Mouse (Mus musculus): ENCODE data around the gene Taf11. TPM values are rescaled to one million over a fixed set of nuclear protein-coding genes. Genes with fewer than 3 reads are reported as not detected.

Gene Taf11
- polyA plus RNA-seq, 1 experiment from 2014 or later, result 40.6 TPM

- H3K9ac ChIP-seq, result no peak overlapping the region
- peaks cover 6% of the 10 kb centered on the region for H3K36me3 ChIP-seq
- H3K9me3 ChIP-seq (replicated peaks), result no peaks in the 10 kb centered on the region
- H3K27ac ChIP-seq, result no peak overlapping the region
- H3K4me1 ChIP-seq, result peaks cover 24% of the 10 kb centered on the region
- ATAC-seq, result no peak
- 84% methylated on average over 4 of the region's 4 CpGs for WGBS (ENCODE audit: insufficient replicate concordance)
- no peak overlapping the region for H3K4me2 ChIP-seq
- no peaks in the 10 kb centered on the region for H3K27me3 ChIP-seq (replicated peaks)
- no peak overlapping the region for H3K4me3 ChIP-seq
Observed at GRCm38 (mm10) chr17:27866737-27867136, 42.9 kb downstream of the Taf11 start.

GRCm38 (mm10) chr17:27865461-27865860 is 44.2 kb downstream of the Taf11 start:
- Histone ChIP-seq H3K27me3 (replicated peaks) (no peaks in the 10 kb centered on the region), H3K4me1 (peaks cover 37% of the 10 kb centered on the region), H3K9ac (no peak overlapping the region), H3K4me3 (no peak overlapping the region), H3K9me3 (replicated peaks) (no peaks in the 10 kb centered on the region), H3K4me2 (no peak overlapping the region), H3K36me3 (peaks cover 6% of the 10 kb centered on the region), H3K27ac (no peak overlapping the region)
- no peak for ATAC-seq
- WGBS (ENCODE audit: insufficient replicate concordance), result 82% methylated on average over 2 of the region's 2 CpGs

- no peaks in the 10 kb centered on the region for H3K27me3 ChIP-seq (replicated peaks)
- 21% methylated on average over 2 of the region's 2 CpGs for WGBS (ENCODE audit: insufficient replicate concordance)
- H3K9ac ChIP-seq, result peak overlapping the region; percentile 94
- no peaks in the 10 kb centered on the region for H3K9me3 ChIP-seq (replicated peaks)
- peaks cover 4% of the 10 kb centered on the region for H3K36me3 ChIP-seq
- H3K27ac ChIP-seq, result peak overlapping the region; percentile 89
- H3K4me3 ChIP-seq, result peak overlapping the region; percentile 94
- peaks cover 62% of the 10 kb centered on the region for H3K4me1 ChIP-seq
- ATAC-seq, result peak; percentile 78
- peak overlapping the region; percentile 99 for H3K4me2 ChIP-seq
Observed at GRCm38 (mm10) chr17:27859131-27859530, 50.5 kb downstream of the Taf11 start.

GRCm38 (mm10) chr17:27857649-27858475 is 51.8 kb downstream of the Taf11 start:
- 23% methylated on average over 11 of the region's 11 CpGs for WGBS (ENCODE audit: insufficient replicate concordance)
- peak overlapping the region; percentile 94 for H3K4me3 ChIP-seq
- H3K27ac ChIP-seq, result peak overlapping the region; percentile 89
- H3K4me1 ChIP-seq, result peaks cover 62% of the 10 kb centered on the region
- H3K36me3 ChIP-seq, result peaks cover 16% of the 10 kb centered on the region
- H3K27me3 ChIP-seq (replicated peaks), result no peaks in the 10 kb centered on the region
- H3K9me3 ChIP-seq (replicated peaks), result no peaks in the 10 kb centered on the region
- peak; percentile 38; the same call in 1 of the 2 replicates for ATAC-seq
- peak overlapping the region; percentile 94 for H3K9ac ChIP-seq
- peak overlapping the region; percentile 99 for H3K4me2 ChIP-seq

GRCm38 (mm10) chr17:27856798-27857648 is 52.6 kb downstream of the Taf11 start:
- H3K9ac ChIP-seq, result peak overlapping the region; percentile 94
- peak overlapping the region; percentile 89 for H3K27ac ChIP-seq
- H3K36me3 ChIP-seq, result peaks cover 24% of the 10 kb centered on the region
- H3K4me2 ChIP-seq, result peak overlapping the region; percentile 99
- H3K9me3 ChIP-seq (replicated peaks), result no peaks in the 10 kb centered on the region
- H3K27me3 ChIP-seq (replicated peaks), result no peaks in the 10 kb centered on the region
- peak; percentile 66 for ATAC-seq
- H3K4me1 ChIP-seq, result peaks cover 60% of the 10 kb centered on the region
- WGBS (ENCODE audit: insufficient replicate concordance), result 1% methylated on average over 52 of the region's 52 CpGs
- H3K4me3 ChIP-seq, result peak overlapping the region; percentile 94

- H3K4me1 ChIP-seq, result peaks cover 53% of the 10 kb centered on the region
- H3K4me2 ChIP-seq, result peak within 1 kb of the TSS; percentile 99
- under 1% methylated on average over 54 of the region's 54 CpGs for WGBS (ENCODE audit: insufficient replicate concordance)
- peak; percentile 77 for ATAC-seq
- H3K9ac ChIP-seq, result peak within 1 kb of the TSS; percentile 94
- no peaks in the 10 kb centered on the region for H3K27me3 ChIP-seq (replicated peaks)
- H3K9me3 ChIP-seq (replicated peaks), result no peaks in the 10 kb centered on the region
- H3K27ac ChIP-seq, result peak within 1 kb of the TSS; percentile 89
- peaks cover 29% of the 10 kb centered on the region for H3K36me3 ChIP-seq
- H3K4me3 ChIP-seq, result peak within 1 kb of the TSS; percentile 94
Observed at GRCm38 (mm10) chr17:27856265-27856797, 53.3 kb downstream of the Taf11 start, which contains the start of gene Uhrf1bp1. Uhrf1bp1 (plus strand) TSS chr17:27856441.

Other genes with a start within 250 kb of the Taf11 start
- not detected in 2 replicates for gene Spdef, start 180.9 kb downstream of the Taf11 start, polyA plus RNA-seq (2016; fragmentation: Nextera tagmentation; extraction: Ambion mirVana)
- 17.1 and 19.5 TPM in 2 replicates for gene D17Wsu92e, start 89.2 kb downstream of the Taf11 start, polyA plus RNA-seq (2016; fragmentation: Nextera tagmentation; extraction: Ambion mirVana)
- 200 and 212 TPM in 2 replicates for gene Snrpc, start 71.7 kb downstream of the Taf11 start, polyA plus RNA-seq (2016; fragmentation: Nextera tagmentation; extraction: Ambion mirVana)
- 4.5 and 5.0 TPM in 2 replicates for gene Uhrf1bp1, start 53.4 kb downstream of the Taf11 start, polyA plus RNA-seq (2016; fragmentation: Nextera tagmentation; extraction: Ambion mirVana)
- 6.7 and 7.5 TPM in 2 replicates for gene Anks1, start 538 bp downstream of the Taf11 start, polyA plus RNA-seq (2016; fragmentation: Nextera tagmentation; extraction: Ambion mirVana)
- gene Tcp11, start 170.8 kb upstream of the Taf11 start, polyA plus RNA-seq (2016; fragmentation: Nextera tagmentation; extraction: Ambion mirVana), result 0.44 and 0.53 TPM in 2 replicates
- 0.91 and 1.2 TPM in 2 replicates for gene Scube3, start 232.3 kb upstream of the Taf11 start, polyA plus RNA-seq (2016; fragmentation: Nextera tagmentation; extraction: Ambion mirVana)

Data from liver, embryonic 12.5 days (tissue).